Mouse (Mus musculus) stomach, postnatal 0 days (tissue): ENCODE results near the gene Nfic. TPM values are rescaled to one million over a fixed set of nuclear protein-coding genes. Genes with fewer than 3 reads are reported as not detected.

Experiments
- ATAC-seq: fragments of 200-750 bp; cut with Nextera tagmentation; 2 replicates; pipeline ENCODE4 v1.8.0; 2017; ENCODE audit not compliant: low FRiP score, low TSS enrichment
- DNase-seq: peaks from one replicate; pipeline ENCODE4 v3.0.0-alpha.2; 2016; ENCODE audit warnings: low spot score
- H3K27ac ChIP-seq: fragments of 300-500 bp; sonication (generic); replicated peaks from 2 replicates; pipeline ENCODE4 v1.5.1; 2014; ENCODE audit warnings: mild to moderate bottlenecking, control low read depth
- H3K27me3 ChIP-seq: fragments of 300-500 bp; sonication (generic); 2 replicates; pipeline ENCODE4 v1.6.1; 2014; ENCODE audit warnings: low read length; ENCODE audit not compliant: control insufficient read depth, insufficient read depth
- H3K36me3 ChIP-seq: fragments of 300-500 bp; sonication (generic); 2 replicates; pipeline ENCODE4 v1.6.1; 2014; ENCODE audit warnings: low read length, mixed read lengths; ENCODE audit not compliant: control insufficient read depth, insufficient read depth
- H3K4me1 ChIP-seq: fragments of 300-500 bp; sonication (generic); replicated peaks from 2 replicates; pipeline ENCODE4 v1.6.1; 2014; ENCODE audit warnings: antibody characterized with exemption; ENCODE audit not compliant: control insufficient read depth, insufficient read depth
- H3K4me2 ChIP-seq: fragments of 300-500 bp; sonication (generic); replicated peaks from 2 replicates; pipeline ENCODE4 v1.6.1; 2014; ENCODE audit warnings: low read depth, mild to moderate bottlenecking, control low read depth, moderate library complexity
- H3K4me3 ChIP-seq: fragments of 300-500 bp; sonication (generic); 2 replicates; pipeline ENCODE4 v1.5.1; 2014; ENCODE audit warnings: low read depth, low read length, control low read depth
- H3K9ac ChIP-seq: fragments of 300-500 bp; sonication (generic); 2 replicates; pipeline ENCODE4 v1.6.1; 2014; ENCODE audit warnings: mild to moderate bottlenecking, low read length, control low read depth, mixed read lengths
- H3K9me3 ChIP-seq: fragments of 300-500 bp; sonication (generic); 2 replicates; pipeline ENCODE4 v1.6.1; 2016; ENCODE audit warnings: low read length; ENCODE audit not compliant: control insufficient read depth
- CTCF ChIP-seq: IDR thresholded peaks from 2 replicates; pipeline ENCODE4 v1.5.1; 2016; ENCODE audit warnings: antibody characterized with exemption, low read depth, mild to moderate bottlenecking, moderate library complexity
- EP300 ChIP-seq: optimal IDR thresholded peaks from 2 replicates; pipeline ENCODE3; 2016; ENCODE audit warnings: antibody characterized with exemption
- WGBS: fragments of 180-500 bp; shearing (Covaris S2); extraction: QIAGEN DNeasy Blood & Tissue Kit; methylation state at CpG from one replicate; pipeline ENCODE4 v1.1.7; 2014; 5-methylcytosine and 5-hydroxymethylcytosine counted together
- polyA plus RNA-seq: library from polyadenylated mRNA; unstranded; fragments of >200 nt; fragmentation: Nextera tagmentation; extraction: Ambion mirVana; gene quantifications from 2 replicates; pipeline ENCODE4 v1.2.1, GENCODE M21; 2015

The Nfic gene
- polyA plus RNA-seq, 1 experiment from 2014 or later, result 40.4 TPM

DNA sequence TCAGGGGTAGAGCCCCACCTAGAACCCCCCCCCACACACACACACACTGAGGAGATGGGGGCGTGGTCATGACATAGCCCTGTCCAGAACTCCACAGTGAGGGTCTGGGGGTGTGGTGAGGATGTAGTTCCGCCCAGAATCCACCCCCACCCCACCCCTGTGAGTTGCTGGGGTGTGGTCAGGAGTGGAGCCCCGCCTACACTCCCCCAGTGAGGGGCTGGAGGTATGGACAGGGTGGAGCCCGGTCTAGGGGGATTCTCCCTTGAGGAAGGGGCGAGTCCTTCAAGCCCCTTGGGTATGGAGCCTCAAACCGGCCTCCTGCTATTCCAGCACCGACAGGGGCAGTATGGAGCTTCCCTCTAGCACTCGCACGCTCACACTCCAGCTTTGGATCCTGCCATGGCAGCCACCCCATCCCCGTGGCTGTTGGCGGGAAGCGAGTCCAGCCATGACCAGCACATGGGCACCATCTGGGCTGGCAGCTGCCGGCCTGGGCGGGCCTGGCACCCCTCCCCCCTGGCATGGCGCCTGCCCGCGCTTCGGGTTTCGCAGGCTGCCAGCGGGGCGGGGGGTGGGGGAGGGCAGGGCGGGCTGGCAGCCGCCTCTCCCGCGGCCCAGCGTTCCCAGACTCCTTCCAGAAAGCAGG is 38.7 kb downstream of the Nfic start:
- WGBS, result 2% methylated on average over 20 of the region's 26 CpGs
- no peaks in the 10 kb centered on the region for H3K27me3 ChIP-seq
- TF ChIP-seq EP300, result no peak
- peak; percentile 77 for TF ChIP-seq CTCF
- peaks cover 27% of the 10 kb centered on the region for H3K4me1 ChIP-seq
- H3K4me3 ChIP-seq, result peak overlapping the region; percentile 27
- 0 out of 2 replicates have a peak, but pooled peaks cover 3% of the 10 kb centered on the region for H3K36me3 ChIP-seq
- peak; percentile 80 for DNase-seq
- no peaks in the 10 kb centered on the region for H3K9me3 ChIP-seq
- ATAC-seq, result peak; percentile 67
- H3K4me2 ChIP-seq, result peak overlapping the region; percentile 54
- peak overlapping the region; percentile 51 for H3K9ac ChIP-seq
- peak overlapping the region; percentile 86 for H3K27ac ChIP-seq

DNA sequence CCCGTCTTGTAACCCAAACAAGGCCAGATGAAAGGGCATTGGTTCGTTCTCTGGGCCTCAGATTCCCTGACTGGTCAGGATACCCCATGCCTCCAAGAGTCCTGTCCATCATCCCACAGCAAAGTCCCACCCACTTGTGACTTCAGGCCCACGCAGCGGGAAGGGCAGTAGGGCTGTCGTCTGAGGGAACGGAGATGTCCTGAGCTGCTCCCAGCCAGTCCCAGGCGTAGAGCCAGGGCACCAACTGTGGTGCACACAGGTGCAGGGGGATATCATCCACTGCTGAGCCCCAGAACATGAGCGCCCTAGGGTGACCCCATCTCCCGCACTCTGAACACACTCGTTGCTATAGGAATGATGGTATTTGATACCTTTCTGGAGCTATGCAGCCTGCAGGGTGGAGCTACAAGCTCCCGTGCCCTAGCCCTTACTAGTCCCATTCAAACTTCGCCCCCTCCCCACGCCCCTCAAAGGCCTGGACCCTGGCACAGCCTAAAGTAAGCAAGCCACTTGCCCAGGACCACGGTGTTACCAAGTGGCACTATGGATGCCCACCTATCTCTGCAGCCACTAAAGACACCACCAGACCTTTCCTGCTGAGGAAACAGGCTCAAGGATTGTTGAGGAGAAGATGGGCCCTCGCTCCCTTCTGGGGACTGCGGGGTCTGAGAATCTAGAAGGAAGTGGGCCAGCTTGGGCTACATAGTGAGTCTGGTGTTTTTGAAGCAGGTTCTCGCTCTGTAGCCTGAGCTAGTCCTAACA is 39.7 kb downstream of the Nfic start:
- peak overlapping the region; percentile 61 for H3K27ac ChIP-seq
- no peak overlapping the region for H3K4me2 ChIP-seq
- H3K9ac ChIP-seq, result no peak overlapping the region; the same call in 1 of the 2 replicates
- no peaks in the 10 kb centered on the region for H3K9me3 ChIP-seq
- 57% methylated on average over 17 of the region's 17 CpGs for WGBS
- H3K27me3 ChIP-seq, result no peaks in the 10 kb centered on the region
- no peak overlapping the region for H3K4me3 ChIP-seq
- DNase-seq, result no peak
- 0 out of 2 replicates have a peak, but pooled peaks cover 3% of the 10 kb centered on the region for H3K36me3 ChIP-seq
- no peak for ATAC-seq
- peaks cover 30% of the 10 kb centered on the region for H3K4me1 ChIP-seq
- no peak for TF ChIP-seq CTCF
- no peak for TF ChIP-seq EP300

DNA sequence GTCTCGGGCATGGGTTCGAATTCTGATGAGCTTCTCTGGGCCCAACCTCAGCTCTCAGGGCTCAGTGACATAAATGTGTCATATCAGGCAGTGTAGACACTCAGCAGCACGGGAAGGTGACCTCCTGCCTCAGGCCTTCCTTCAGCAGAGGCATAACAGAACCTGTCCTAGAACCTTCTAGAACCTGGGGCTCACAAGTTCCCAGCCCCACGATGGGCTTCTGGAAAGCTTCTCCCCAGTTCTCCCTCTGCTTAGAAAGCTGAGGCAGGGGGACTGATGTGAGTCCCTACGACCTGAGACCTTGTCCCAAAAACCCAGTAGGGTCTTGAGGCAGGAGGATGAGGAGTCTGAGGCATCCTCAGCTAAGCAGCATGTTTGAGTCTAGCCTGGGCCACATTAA is 40.3 kb downstream of the Nfic start:
- Histone ChIP-seq H3K4me2 (no peak overlapping the region), H3K36me3 (0 out of 2 replicates have a peak, but pooled peaks cover 5% of the 10 kb centered on the region), H3K4me3 (no peak overlapping the region), H3K27me3 (no peaks in the 10 kb centered on the region), H3K27ac (peak overlapping the region; percentile 61), H3K9me3 (no peaks in the 10 kb centered on the region), H3K4me1 (peaks cover 30% of the 10 kb centered on the region), H3K9ac (no peak overlapping the region; the same call in 1 of the 2 replicates)
- TF ChIP-seq EP300 (no peak), CTCF (no peak)
- 72% methylated on average over 5 of the region's 5 CpGs for WGBS
- no peak for ATAC-seq
- DNase-seq, result no peak

DNA sequence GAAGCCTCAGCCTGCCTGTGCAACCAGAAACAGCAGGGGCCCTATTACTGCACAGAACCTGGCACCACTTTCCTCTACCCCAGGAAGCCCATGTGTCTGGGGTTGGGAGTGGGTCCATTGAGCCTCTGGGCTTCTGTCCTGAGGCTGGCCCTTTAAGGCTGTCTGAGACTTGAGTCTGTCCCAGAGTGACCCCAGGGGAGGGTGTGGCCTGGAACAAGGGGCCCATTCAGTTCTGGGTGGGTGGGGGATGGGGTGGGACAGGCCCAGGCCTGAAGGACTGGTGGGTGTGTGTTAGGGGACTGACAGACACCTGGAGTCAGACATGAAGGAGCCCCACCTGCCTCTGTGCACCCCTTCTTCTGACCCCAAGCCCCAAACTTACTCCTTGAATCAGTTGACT is 40.8 kb downstream of the Nfic start:
- H3K27me3 ChIP-seq, result no peaks in the 10 kb centered on the region
- no peak overlapping the region for H3K4me3 ChIP-seq
- no peak for TF ChIP-seq EP300
- no peak for TF ChIP-seq CTCF
- no peak overlapping the region for H3K9ac ChIP-seq
- peak overlapping the region; percentile 93 for H3K27ac ChIP-seq
- DNase-seq (peak; percentile 74), ATAC-seq (no peak)
- peaks cover 30% of the 10 kb centered on the region for H3K4me1 ChIP-seq
- no peaks in the 10 kb centered on the region for H3K9me3 ChIP-seq
- peak overlapping the region; percentile 44; the same call in 1 of the 2 replicates for H3K4me2 ChIP-seq
- H3K36me3 ChIP-seq, result 0 out of 2 replicates have a peak, but pooled peaks cover 5% of the 10 kb centered on the region

DNA sequence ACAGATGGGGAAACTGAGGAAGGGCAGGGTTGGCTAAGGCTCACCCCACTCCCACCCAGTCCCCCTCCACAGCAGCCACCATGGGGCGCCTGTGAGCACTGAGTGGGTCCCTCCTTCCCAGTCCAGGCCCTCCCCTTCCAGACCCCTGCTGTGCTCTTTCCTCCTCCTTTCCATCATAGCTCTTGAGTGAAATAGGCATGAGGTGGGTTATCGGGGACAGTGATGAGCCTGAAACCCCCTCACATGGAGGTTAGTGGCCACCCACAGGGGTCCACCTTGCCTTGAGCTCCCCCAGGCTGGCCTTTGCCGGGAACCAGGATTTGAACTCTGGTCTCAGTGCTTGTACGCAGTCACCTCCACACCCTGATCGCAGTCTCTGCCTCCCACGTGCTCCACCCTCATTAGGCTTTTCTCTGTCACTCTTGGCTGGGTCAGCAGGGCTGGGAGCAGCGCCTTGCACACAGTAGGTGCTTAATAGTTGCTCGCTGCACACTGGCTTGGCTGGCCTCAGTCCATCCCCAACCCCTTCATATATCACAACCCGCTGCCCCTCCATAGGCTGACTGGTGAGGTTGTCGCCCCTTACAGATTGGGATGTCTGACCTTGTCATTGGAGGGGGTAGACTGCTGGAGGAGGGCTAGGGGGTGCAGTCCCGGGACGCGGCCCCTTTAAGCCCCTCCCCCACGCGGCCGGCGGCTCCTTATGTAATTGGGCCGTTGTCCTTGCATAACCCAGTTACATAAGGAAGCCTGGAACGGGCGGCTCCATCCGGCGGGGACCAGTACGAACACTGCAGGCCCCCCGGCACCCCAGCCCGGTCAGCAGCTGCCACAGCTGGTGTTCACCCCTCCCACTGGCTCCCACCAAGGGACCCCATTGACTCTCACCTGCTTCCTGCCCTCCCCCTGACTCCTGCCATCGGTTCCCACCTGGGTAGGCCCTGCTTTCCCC is 41.8 kb downstream of the Nfic start:
- Histone ChIP-seq H3K4me1 (peaks cover 30% of the 10 kb centered on the region), H3K27me3 (no peaks in the 10 kb centered on the region), H3K36me3 (0 out of 2 replicates have a peak, but pooled peaks cover 2% of the 10 kb centered on the region), H3K9ac (peak overlapping the region; percentile 45), H3K27ac (peak overlapping the region; percentile 93), H3K4me2 (peak overlapping the region; percentile 44), H3K9me3 (no peaks in the 10 kb centered on the region), H3K4me3 (no peak overlapping the region)
- 26% methylated on average over 26 of the region's 26 CpGs for WGBS
- TF ChIP-seq CTCF, result peak; percentile 49
- no peak for TF ChIP-seq EP300
- ATAC-seq (peak; percentile 27; the same call in 1 of the 2 replicates), DNase-seq (peak; percentile 74)
